Mouse (Mus musculus) cerebellum, postnatal 4 days (tissue): Measurements from ENCODE around the gene Pkp4.

ENCODE experiments used
- DNase-seq, 2 experiments: peaks; one replicate each; pipeline ENCODE4 v3.0.0; 2022; ENCODE audit warnings: low spot score in 2 of 2, mixed read lengths in 1 of 2

Pkp4 gene

GRCm38 (mm10) chr2:59160605-59160963 is at the start of gene Pkp4, which contains the start of gene Ccdc148:
Gene Pkp4, plus strand, starts transcription at chr2:59160850.
Gene Ccdc148, minus strand, starts transcription at chr2:59160683.
- peak; percentile 71 to 86 for DNase-seq

GRCm38 (mm10) chr2:59129023-59129422 is 31.6 kb upstream of the Pkp4 start:
- no peak for DNase-seq

GRCm38 (mm10) chr2:59129821-59130220 is 30.8 kb upstream of the Pkp4 start:
- DNase-seq = no peak

- DNase-seq = no peak
Observed at GRCm38 (mm10) chr2:59131044-59131443, 29.6 kb upstream of the Pkp4 start.

- DNase-seq = no peak
Observed at GRCm38 (mm10) chr2:59155428-59155827, 5.2 kb upstream of the Pkp4 start.

- no peak for DNase-seq
Observed at GRCm38 (mm10) chr2:59158117-59158516, 2.5 kb upstream of the Pkp4 start.

GRCm38 (mm10) chr2:59159961-59160604 is 567 bp upstream of the Pkp4 start:
- no peak for DNase-seq

GRCm38 (mm10) chr2:59161021-59161440 is 381 bp downstream of the Pkp4 start:
- DNase-seq = peak in 1 of 2 experiments; percentile 55

- DNase-seq = peak; percentile 56 to 61
Observed at GRCm38 (mm10) chr2:59161441-59162284, 1.0 kb downstream of the Pkp4 start.

- no peak for DNase-seq
Observed at GRCm38 (mm10) chr2:59162285-59162600, 1.6 kb downstream of the Pkp4 start.

- no peak for DNase-seq
Observed at GRCm38 (mm10) chr2:59166976-59167375, 6.3 kb downstream of the Pkp4 start.

GRCm38 (mm10) chr2:59167830-59168229 is 7.2 kb downstream of the Pkp4 start:
- no peak for DNase-seq

- no peak for DNase-seq
Observed at GRCm38 (mm10) chr2:59169572-59170207, 9.0 kb downstream of the Pkp4 start.

- no peak for DNase-seq
Observed at GRCm38 (mm10) chr2:59170208-59170589, 9.5 kb downstream of the Pkp4 start.

GRCm38 (mm10) chr2:59170593-59170992 is 9.9 kb downstream of the Pkp4 start:
- DNase-seq = no peak

- DNase-seq = no peak
Observed at GRCm38 (mm10) chr2:59171533-59171932, 10.9 kb downstream of the Pkp4 start.

GRCm38 (mm10) chr2:59175926-59176325 is 15.3 kb downstream of the Pkp4 start:
- DNase-seq = no peak

GRCm38 (mm10) chr2:59178191-59178590 is 17.5 kb downstream of the Pkp4 start:
- DNase-seq = no peak

GRCm38 (mm10) chr2:59178960-59179359 is 18.3 kb downstream of the Pkp4 start:
- no peak for DNase-seq

GRCm38 (mm10) chr2:59179487-59179886 is 18.8 kb downstream of the Pkp4 start:
- DNase-seq = no peak

- DNase-seq = no peak
Observed at GRCm38 (mm10) chr2:59181321-59182113, 20.9 kb downstream of the Pkp4 start.

- DNase-seq = no peak
Observed at GRCm38 (mm10) chr2:59183541-59183940, 22.9 kb downstream of the Pkp4 start.
